Mouse (Mus musculus) heart, embryonic 11.5 days (tissue): ENCODE data around the gene Rpp38. TPM values are rescaled to one million over a fixed set of nuclear protein-coding genes. Genes with fewer than 3 reads are reported as not detected.

ENCODE experiments used
- ATAC-seq: fragments of 200-750 bp; cut with Nextera tagmentation; replicated peaks from 2 replicates; pipeline ENCODE4 v1.8.0; 2017; ENCODE audit warnings: moderate library complexity; ENCODE audit not compliant: insufficient number of reproducible peaks, low FRiP score, low TSS enrichment
- H3K27ac ChIP-seq: fragments of 300-500 bp; sonication (generic); 2 replicates; pipeline ENCODE4 v1.5.1; 2014; ENCODE audit warnings: mild to moderate bottlenecking, low read depth, low read length
- H3K27me3 ChIP-seq: fragments of 300-500 bp; sonication (generic); 2 replicates; pipeline ENCODE4 v1.6.1; 2014; ENCODE audit warnings: mild to moderate bottlenecking, low read length, mixed read lengths; ENCODE audit not compliant: control insufficient read depth, insufficient read depth
- H3K36me3 ChIP-seq: fragments of 300-500 bp; sonication (generic); 2 replicates; pipeline ENCODE4 v1.6.1; 2014; ENCODE audit warnings: mild to moderate bottlenecking, low read length, moderate library complexity, mixed read lengths; ENCODE audit not compliant: control insufficient read depth, insufficient read depth
- H3K4me1 ChIP-seq: fragments of 300-500 bp; sonication (generic); 2 replicates; pipeline ENCODE4 v1.6.1; 2014; ENCODE audit warnings: low read length; ENCODE audit not compliant: control insufficient read depth, insufficient read depth
- H3K4me2 ChIP-seq: fragments of 300-500 bp; sonication (generic); 2 replicates; pipeline ENCODE4 v1.6.1; 2014; ENCODE audit warnings: mild to moderate bottlenecking, moderate library complexity
- H3K4me3 ChIP-seq: fragments of 300-500 bp; sonication (generic); 2 replicates; pipeline ENCODE4 v1.5.1; 2014; ENCODE audit warnings: low read depth, low read length
- H3K9ac ChIP-seq: fragments of 300-500 bp; sonication (generic); 2 replicates; pipeline ENCODE4 v1.6.1; 2014; ENCODE audit warnings: mild to moderate bottlenecking, low read depth, low read length, moderate library complexity
- H3K9me3 ChIP-seq: fragments of 300-500 bp; sonication (generic); replicated peaks from 2 replicates; pipeline ENCODE4 v1.6.1; 2016; ENCODE audit warnings: low read length; ENCODE audit not compliant: control insufficient read depth
- WGBS: fragments of 180-500 bp; shearing (Covaris S2); extraction: QIAGEN DNeasy Blood & Tissue Kit; methylation state at CpG from one replicate; pipeline ENCODE4 v1.1.7; 2014; ENCODE audit not compliant: insufficient replicate concordance; 5-methylcytosine and 5-hydroxymethylcytosine counted together
- polyA plus RNA-seq: library from polyadenylated mRNA; unstranded; fragments of >200 nt; fragmentation: Nextera tagmentation; extraction: Ambion mirVana; gene quantifications from 2 replicates; pipeline ENCODE4 v1.2.1, GENCODE M21; 2014

Rpp38 gene
- polyA plus RNA-seq, 1 experiment from 2014 or later: 16.2 TPM

GRCm38 (mm10) chr2:3335611-3336301 lies 3.3 kb upstream of the Rpp38 start, which contains the start of gene Acbd7:
TSS of gene Acbd7 (plus strand) at chr2:3336168.
- 0 out of 2 replicates have a peak, but pooled peaks have one; percentile 40 for ATAC-seq
- peak within 1 kb of the TSS; percentile 75 for H3K4me2 ChIP-seq
- no peak within 1 kb of the TSS for H3K27ac ChIP-seq
- H3K4me1 ChIP-seq: 0 out of 2 replicates have a peak, but pooled peaks cover 6% of the 10 kb centered on the region
- H3K4me3 ChIP-seq: peak within 1 kb of the TSS; percentile 41
- no peaks in the 10 kb centered on the region for H3K36me3 ChIP-seq
- WGBS: 4% methylated on average over 20 of the region's 20 CpGs
- H3K9me3 ChIP-seq: no peaks in the 10 kb centered on the region
- H3K27me3 ChIP-seq: no peaks in the 10 kb centered on the region
- H3K9ac ChIP-seq: no peak within 1 kb of the TSS

GRCm38 (mm10) chr2:3333761-3334160 lies 1.3 kb upstream of the Rpp38 start:
- Histone ChIP-seq H3K27me3 (no peaks in the 10 kb centered on the region), H3K36me3 (0 out of 2 replicates have a peak, but pooled peaks cover 3% of the 10 kb centered on the region), H3K4me1 (0 out of 2 replicates have a peak, but pooled peaks cover 6% of the 10 kb centered on the region), H3K27ac (no peak overlapping the region), H3K4me2 (no peak overlapping the region), H3K9ac (no peak overlapping the region), H3K9me3 (no peaks in the 10 kb centered on the region), H3K4me3 (no peak overlapping the region)
- no peak for ATAC-seq
- whole genome bisulfite sequencing: 86% methylated on average over 12 of the region's 12 CpGs

- H3K27ac ChIP-seq: peak overlapping the region; percentile 82
- H3K9me3 ChIP-seq: no peaks in the 10 kb centered on the region
- H3K9ac ChIP-seq: peak overlapping the region; percentile 84
- no peak for ATAC-seq
- H3K27me3 ChIP-seq: no peaks in the 10 kb centered on the region
- H3K36me3 ChIP-seq: 0 out of 2 replicates have a peak, but pooled peaks cover 3% of the 10 kb centered on the region
- peak overlapping the region; percentile 75 for H3K4me3 ChIP-seq
- 0 out of 2 replicates have a peak, but pooled peaks cover 6% of the 10 kb centered on the region for H3K4me1 ChIP-seq
- WGBS: 1% methylated on average over 21 of the region's 21 CpGs
- H3K4me2 ChIP-seq: peak overlapping the region; percentile 85
These were observed 387 bp downstream of the Rpp38 start for GRCm38 (mm10) chr2:3332056-3332455.

- WGBS: 74% methylated on average over 5 of the region's 5 CpGs
- peak overlapping the region; percentile 85 for H3K4me2 ChIP-seq
- ATAC-seq: no peak
- H3K4me3 ChIP-seq: peak overlapping the region; percentile 75
- no peak overlapping the region; the same call in 1 of the 2 replicates for H3K9ac ChIP-seq
- no peaks in the 10 kb centered on the region for H3K9me3 ChIP-seq
- H3K4me1 ChIP-seq: 0 out of 2 replicates have a peak, but pooled peaks cover 6% of the 10 kb centered on the region
- no peak overlapping the region for H3K27ac ChIP-seq
- 0 out of 2 replicates have a peak, but pooled peaks cover 3% of the 10 kb centered on the region for H3K36me3 ChIP-seq
- H3K27me3 ChIP-seq: no peaks in the 10 kb centered on the region
These were observed 1.3 kb downstream of the Rpp38 start for GRCm38 (mm10) chr2:3331071-3331703.

GRCm38 (mm10) chr2:3327351-3327750 lies 5.1 kb downstream of the Rpp38 start:
- no peak overlapping the region for H3K27ac ChIP-seq
- no peak for ATAC-seq
- no peaks in the 10 kb centered on the region for H3K9me3 ChIP-seq
- H3K27me3 ChIP-seq: no peaks in the 10 kb centered on the region
- WGBS: 25% methylated on average over 1 of the region's 1 CpGs
- H3K4me1 ChIP-seq: 0 out of 2 replicates have a peak, but pooled peaks cover 6% of the 10 kb centered on the region
- H3K9ac ChIP-seq: no peak overlapping the region
- no peak overlapping the region for H3K4me2 ChIP-seq
- no peak overlapping the region for H3K4me3 ChIP-seq
- peaks cover 21% of the 10 kb centered on the region for H3K36me3 ChIP-seq

- WGBS: 66% methylated on average over 1 of the region's 1 CpGs
- Histone ChIP-seq H3K36me3 (peaks cover 21% of the 10 kb centered on the region), H3K9me3 (no peaks in the 10 kb centered on the region), H3K27me3 (no peaks in the 10 kb centered on the region), H3K27ac (no peak overlapping the region), H3K4me1 (0 out of 2 replicates have a peak, but pooled peaks cover 6% of the 10 kb centered on the region), H3K9ac (no peak overlapping the region), H3K4me3 (no peak overlapping the region), H3K4me2 (no peak overlapping the region)
- ATAC-seq: no peak
These were observed 5.9 kb downstream of the Rpp38 start for GRCm38 (mm10) chr2:3326547-3326946.

- WGBS: 95% methylated on average over 7 of the region's 7 CpGs
- H3K27me3 ChIP-seq: no peaks in the 10 kb centered on the region
- H3K9ac ChIP-seq: no peak overlapping the region
- H3K9me3 ChIP-seq: no peaks in the 10 kb centered on the region
- H3K36me3 ChIP-seq: peaks cover 21% of the 10 kb centered on the region
- H3K4me1 ChIP-seq: no peaks in the 10 kb centered on the region
- no peak overlapping the region for H3K27ac ChIP-seq
- H3K4me2 ChIP-seq: no peak overlapping the region
- no peak overlapping the region for H3K4me3 ChIP-seq
- ATAC-seq: no peak
These were observed 7.9 kb downstream of the Rpp38 start for GRCm38 (mm10) chr2:3324381-3325130.

- Histone ChIP-seq H3K27ac (no peak overlapping the region), H3K9me3 (no peaks in the 10 kb centered on the region), H3K27me3 (no peaks in the 10 kb centered on the region), H3K9ac (no peak overlapping the region), H3K4me3 (no peak overlapping the region), H3K4me1 (no peaks in the 10 kb centered on the region), H3K36me3 (peaks cover 23% of the 10 kb centered on the region), H3K4me2 (no peak overlapping the region)
- WGBS: 80% methylated on average over 2 of the region's 2 CpGs
- no peak for ATAC-seq
These were observed 9.3 kb downstream of the Rpp38 start for GRCm38 (mm10) chr2:3323132-3323531.
